Mouse (Mus musculus): ENCODE data around the gene Lgals2.

Lgals2 gene

GRCm38 (mm10) chr15:78801971-78802741 is 53.2 kb downstream of the Lgals2 start:
- Histone ChIP-seq H3K9me3 (ENCODE audit: low read length) (no peaks in the 10 kb centered on the region), H3K4me1 (replicated peaks; ENCODE audit: low read depth, low read length) (peaks cover 47% of the 10 kb centered on the region), H3K27me3 (ENCODE audit: insufficient read depth, low read length) (peaks cover 74% of the 10 kb centered on the region), H3K4me3 (replicated peaks; ENCODE audit: low read length) (peak overlapping the region; percentile 83), H3K36me3 (ENCODE audit: insufficient read depth, low read length) (peaks cover 3% of the 10 kb centered on the region; the same call in 1 of the 2 replicates)
- TF ChIP-seq CTCF (conservative IDR thresholded peaks at IDR 0.05; ENCODE audit: low read length) (no peak), NANOG (IDR thresholded peaks at IDR 0.05; ENCODE audit: borderline replicate concordance, low read length) (no peak), POU5F1 (IDR thresholded peaks at IDR 0.05; ENCODE audit: borderline replicate concordance, low read length) (no peak)

- Histone ChIP-seq H3K4me1 (replicated peaks; ENCODE audit: low read depth, low read length) (peaks cover 47% of the 10 kb centered on the region), H3K36me3 (ENCODE audit: insufficient read depth, low read length) (peaks cover 3% of the 10 kb centered on the region; the same call in 1 of the 2 replicates), H3K4me3 (replicated peaks; ENCODE audit: low read length) (0 out of 2 replicates have a peak overlapping the region, but pooled peaks have one; percentile 83), H3K9me3 (ENCODE audit: low read length) (no peaks in the 10 kb centered on the region), H3K27me3 (ENCODE audit: insufficient read depth, low read length) (peaks cover 71% of the 10 kb centered on the region)
- TF ChIP-seq NANOG (IDR thresholded peaks at IDR 0.05; ENCODE audit: borderline replicate concordance, low read length) (no peak), POU5F1 (IDR thresholded peaks at IDR 0.05; ENCODE audit: borderline replicate concordance, low read length) (no peak), CTCF (conservative IDR thresholded peaks at IDR 0.05; ENCODE audit: low read length) (no peak)
Measured at GRCm38 (mm10) chr15:78801571-78801970, 53.8 kb downstream of the Lgals2 start.
